17 mouse cellular contexts compared by ENCODE assay signal in the genomic region with DNA sequence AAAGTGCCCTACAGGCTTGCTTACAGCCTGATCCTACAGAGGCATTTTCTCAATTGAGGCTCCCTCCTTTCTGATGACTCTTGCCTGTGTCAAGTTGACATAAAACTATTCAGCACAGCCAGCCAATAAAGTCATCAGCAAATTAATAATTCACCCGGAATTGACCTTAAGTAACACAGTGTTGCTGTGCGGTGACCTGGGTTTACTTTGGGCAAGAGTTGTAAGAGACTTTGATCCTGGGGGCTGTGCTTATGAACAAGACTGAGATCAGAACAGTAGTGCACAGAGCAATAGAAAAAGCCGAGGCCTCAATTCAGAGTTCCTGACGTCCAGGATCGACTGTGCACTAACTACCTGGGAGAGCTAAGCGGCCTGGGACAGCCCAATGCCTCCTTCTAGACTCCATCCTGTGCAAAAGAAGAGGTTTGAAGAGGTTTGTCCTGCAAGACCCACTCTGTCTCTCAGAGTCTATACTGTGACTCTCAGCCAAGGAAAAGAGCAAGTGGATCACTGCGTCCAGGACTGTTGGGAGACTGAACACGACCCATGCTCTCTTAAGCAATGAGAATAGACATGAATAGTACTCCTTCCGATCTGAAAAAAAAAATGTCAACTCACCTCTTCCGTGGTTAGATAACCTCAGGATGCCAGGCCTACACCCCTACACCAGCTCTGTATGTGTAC.
DNase-seq lines count a peak whose midpoint lies in the region; ATAC-seq lines count a peak whose summit lies in the region.
"Had no signal": no experiment of that assay in that cellular context is flagged by ENCODE, and none has a peak within 500 bp of the region (broad histone marks: within the 10 kb centered on the region; RNA-seq: fewer than 3 reads in every experiment).

No protein-coding gene starts in this region.

- 66% methylated on average over 10 of the region's 10 CpGs for WGBS in intestine, embryonic 16.5 days
- WGBS in large intestine, adult 2 months = 47% methylated on average over 10 of the region's 10 CpGs
- WGBS in liver, embryonic 16.5 days (ENCODE audit: insufficient replicate concordance) = 58% methylated on average over 10 of the region's 10 CpGs

- no peak overlapping the region for H3K27ac ChIP-seq in intestine, embryonic 16.5 days (ENCODE audit: low read length)
- peak overlapping the region; percentile 76 for H3K27ac ChIP-seq in liver, embryonic 16.5 days (ENCODE audit: low read length)
- H3K27ac ChIP-seq: embryonic facial prominence, embryonic 13.5 days; gastrocnemius, adult 2 months; hindbrain, embryonic 13.5 days; neural tube, embryonic 12.5 days had no signal

- H3K27me3 ChIP-seq in intestine, embryonic 16.5 days (replicated peaks; ENCODE audit: control insufficient read depth, insufficient read depth, low read length) = no peaks in the 10 kb centered on the region
- no peaks in the 10 kb centered on the region for H3K27me3 ChIP-seq in liver, embryonic 16.5 days (ENCODE audit: control insufficient read depth, insufficient read depth, low read depth, low read length)
- H3K27me3 ChIP-seq: embryonic facial prominence, embryonic 13.5 days; hindbrain, embryonic 13.5 days; neural tube, embryonic 12.5 days had no signal

- no peaks in the 10 kb centered on the region for H3K36me3 ChIP-seq in intestine, embryonic 16.5 days (ENCODE audit: control insufficient read depth, insufficient read depth, low read length)
- H3K36me3 ChIP-seq in liver, embryonic 16.5 days (ENCODE audit: control insufficient read depth, insufficient read depth) = no peaks in the 10 kb centered on the region
- H3K36me3 ChIP-seq: embryonic facial prominence, embryonic 13.5 days; hindbrain, embryonic 13.5 days; neural tube, embryonic 12.5 days had no signal

- no peak overlapping the region for H3K4me3 ChIP-seq in intestine, embryonic 16.5 days (ENCODE audit: low read length)
- no peak overlapping the region for H3K4me3 ChIP-seq in liver, embryonic 16.5 days (ENCODE audit: low read depth, low read length)
- H3K4me3 ChIP-seq: embryonic facial prominence, embryonic 13.5 days; gastrocnemius, adult 2 months; hindbrain, embryonic 13.5 days; neural tube, embryonic 12.5 days had no signal

- no peaks in the 10 kb centered on the region for H3K9me3 ChIP-seq in intestine, embryonic 16.5 days (ENCODE audit: control insufficient read depth, low read length)
- no peaks in the 10 kb centered on the region for H3K9me3 ChIP-seq in liver, embryonic 16.5 days (replicated peaks; ENCODE audit: control insufficient read depth, low read length)
- H3K9me3 ChIP-seq: embryonic facial prominence, embryonic 13.5 days; hindbrain, embryonic 13.5 days; neural tube, embryonic 12.5 days had no signal

- DNase-seq in kidney, adult 8-10 months = peak; percentile 60 to 73
- no peak for DNase-seq in kidney, postnatal 4 days
- peak; percentile 22 for DNase-seq in large intestine, adult 2 months (ENCODE audit: low read depth, low spot score)
- DNase-seq in adrenal gland, postnatal 36 days = no peak
- DNase-seq: B cell, adult 2 months; cerebellum, adult 9-10 months; gastrocnemius, adult 2 months; heart, postnatal 10 days; layer of hippocampus, postnatal 36 days; spleen, adult 18-20 months; thymus, adult 2 months had no signal

- H3K9ac ChIP-seq in intestine, embryonic 16.5 days (ENCODE audit: low read depth, low read length) = no peak overlapping the region
- no peak overlapping the region for H3K9ac ChIP-seq in liver, embryonic 16.5 days (ENCODE audit: low read depth, low read length)
- H3K9ac ChIP-seq: embryonic facial prominence, embryonic 13.5 days; hindbrain, embryonic 13.5 days; neural tube, embryonic 12.5 days had no signal

- peak; percentile 94 for ATAC-seq in intestine, embryonic 16.5 days
- peak; percentile 89 for ATAC-seq in liver, embryonic 16.5 days (ENCODE audit: low read depth)
- no peak for ATAC-seq in erythroblast, adult 5-6 weeks (replicated peaks; ENCODE audit: low FRiP score, poor library complexity, severe bottlenecking)

- no peak overlapping the region for H3K4me2 ChIP-seq in intestine, embryonic 16.5 days (ENCODE audit: low read depth, low read length)
- no peak overlapping the region for H3K4me2 ChIP-seq in liver, embryonic 16.5 days (ENCODE audit: low read depth, low read length)
- H3K4me2 ChIP-seq: embryonic facial prominence, embryonic 13.5 days; hindbrain, embryonic 13.5 days; neural tube, embryonic 12.5 days had no signal

- H3K4me1 ChIP-seq in intestine, embryonic 16.5 days (ENCODE audit: control insufficient read depth, insufficient read depth, low read length) = 0 out of 2 replicates have a peak, but pooled peaks cover 2% of the 10 kb centered on the region
- no peaks in the 10 kb centered on the region for H3K4me1 ChIP-seq in liver, embryonic 16.5 days (ENCODE audit: control insufficient read depth, low read depth, low read length)
- H3K4me1 ChIP-seq: hindbrain, embryonic 13.5 days had no signal

Comparison
In these comparisons a context has a peak if more than half of its experiments do, and no peak if none do; other contexts are left out.
1. DNase-seq: peak in kidney, adult 8-10 months (2 of 2) and large intestine, adult 2 months (single experiment); none in kidney, postnatal 4 days (0 of 2) and adrenal gland, postnatal 36 days (0 of 2).